Mouse (Mus musculus) brain, embryonic 14.5 days (tissue): ENCODE results near the gene Mrap2.

Source experiments
- CTCF ChIP-seq: fragments of 200-500 bp; IDR thresholded peaks from 2 replicates; pipeline ENCODE4 v1.5.1; 2012; ENCODE audit warnings: inconsistent platforms, mild to moderate bottlenecking, moderate library complexity, borderline replicate concordance; ENCODE audit not compliant: insufficient read depth, insufficient read length; ENCODE audit errors: extremely low read depth
- POLR2A ChIP-seq: fragments of 200-500 bp; IDR thresholded peaks from 2 replicates; pipeline ENCODE4 v1.6.1; 2012; ENCODE audit warnings: mild to moderate bottlenecking, inconsistent platforms, borderline replicate concordance; ENCODE audit not compliant: poor library complexity, insufficient read depth, insufficient read length, severe bottlenecking; ENCODE audit errors: extremely low read depth

GRCm38 (mm10) chr9:87171517-87171916, 27.4 kb downstream of the Mrap2 start:
- no peak for TF ChIP-seq POLR2A
- TF ChIP-seq CTCF, result no peak
